Mouse (Mus musculus) brown adipose tissue, adult 24 weeks (tissue): ENCODE results near the gene Pigc. TPM values are rescaled to one million over a fixed set of nuclear protein-coding genes. Genes with fewer than 3 reads are reported as not detected.

ENCODE experiments used
- H3K27ac ChIP-seq: fragments of 200-500 bp; replicated peaks from 2 replicates; pipeline ENCODE4 v1.5.1; 2012; ENCODE audit warnings: low read depth, mild to moderate bottlenecking, low read length
- H3K4me1 ChIP-seq: fragments of 200-500 bp; 2 replicates; pipeline ENCODE4 v1.6.1; 2012; ENCODE audit warnings: low read length, mixed read lengths; ENCODE audit not compliant: control insufficient read depth, insufficient read depth, insufficient read length
- H3K4me3 ChIP-seq: fragments of 200-500 bp; 2 replicates; pipeline ENCODE4 v1.5.1; 2012; ENCODE audit warnings: low read depth, mild to moderate bottlenecking, low read length, moderate library complexity; ENCODE audit not compliant: insufficient read depth
- polyA plus RNA-seq: library from polyadenylated mRNA; stranded (reverse); fragments of >200 nt; gene quantifications from 2 replicates; pipeline ENCODE4 v1.2.4, GENCODE M21; 2012; ENCODE audit not compliant: missing spikeins, insufficient read depth, insufficient read length

Gene Pigc
- polyA plus RNA-seq, 1 experiment, result 7.6 TPM

- H3K27ac ChIP-seq, result no peak overlapping the region
- no peak overlapping the region for H3K4me3 ChIP-seq
- H3K4me1 ChIP-seq, result no peaks in the 10 kb centered on the region
Measured at GRCm38 (mm10) chr1:162011523-162012245, 42.7 kb downstream of the Pigc start.

GRCm38 (mm10) chr1:162013561-162013960 lies 44.6 kb downstream of the Pigc start:
- no peak overlapping the region for H3K27ac ChIP-seq
- H3K4me3 ChIP-seq, result no peak overlapping the region

GRCm38 (mm10) chr1:162015247-162015862 lies 46.4 kb downstream of the Pigc start:
- H3K27ac ChIP-seq, result no peak overlapping the region
- no peak overlapping the region for H3K4me3 ChIP-seq
- no peaks in the 10 kb centered on the region for H3K4me1 ChIP-seq

More at GRCm38 (mm10) chr1:162013561-162013960, 44.6 kb downstream of the Pigc start:
- H3K4me1 ChIP-seq, result no peaks in the 10 kb centered on the region

- no peaks in the 10 kb centered on the region for H3K4me1 ChIP-seq
- H3K4me3 ChIP-seq, result no peak overlapping the region
- no peak overlapping the region for H3K27ac ChIP-seq
Measured at GRCm38 (mm10) chr1:162016982-162017381, 48.0 kb downstream of the Pigc start.

GRCm38 (mm10) chr1:162017975-162018600 lies 49.1 kb downstream of the Pigc start:
- no peak overlapping the region for H3K4me3 ChIP-seq
- H3K27ac ChIP-seq, result no peak overlapping the region
- no peaks in the 10 kb centered on the region for H3K4me1 ChIP-seq

- Histone ChIP-seq H3K4me1 (no peaks in the 10 kb centered on the region), H3K27ac (no peak overlapping the region), H3K4me3 (no peak overlapping the region)
Measured at GRCm38 (mm10) chr1:162018601-162018977, 49.6 kb downstream of the Pigc start.

GRCm38 (mm10) chr1:162020303-162020731 lies 51.3 kb downstream of the Pigc start:
- Histone ChIP-seq H3K27ac (no peak overlapping the region), H3K4me1 (no peaks in the 10 kb centered on the region), H3K4me3 (no peak overlapping the region)

GRCm38 (mm10) chr1:162020766-162021165 lies 51.8 kb downstream of the Pigc start:
- no peak overlapping the region for H3K4me3 ChIP-seq
- no peak overlapping the region for H3K27ac ChIP-seq
- no peaks in the 10 kb centered on the region for H3K4me1 ChIP-seq

Other genes starting within 250 kb of the Pigc start
- not detected in 2 replicates for gene Fasl, start 180.7 kb upstream of the Pigc start, polyA plus RNA-seq
- 6.0 and 9.2 TPM in 2 replicates for gene Suco, start 92.5 kb upstream of the Pigc start, polyA plus RNA-seq
- gene 4930558K02Rik, start 10.4 kb downstream of the Pigc start, polyA plus RNA-seq, result not detected in 2 replicates